Mouse (Mus musculus) hindbrain, embryonic 10.5 days (tissue): ENCODE measurements at regions not wholly inside any gene's neighbourhood (a gene's known extent, or its start where the extent isn't known, plus 50 kb on each side); places are given as distances from the start of the nearest gene placed in this dataset.

Experiments
- DNase-seq: peaks from one replicate; pipeline ENCODE4 v3.0.0-alpha.2; 2017; ENCODE audit warnings: low spot score
- H3K27ac ChIP-seq: fragments of 300-500 bp; sonication (generic); 2 replicates; pipeline ENCODE4 v1.5.1; 2016; ENCODE audit warnings: mild to moderate bottlenecking, moderate library complexity
- H3K27me3 ChIP-seq: fragments of 300-500 bp; sonication (generic); 2 replicates; pipeline ENCODE4 v1.6.1; 2016; ENCODE audit warnings: mild to moderate bottlenecking; ENCODE audit not compliant: poor library complexity, insufficient read depth, severe bottlenecking
- H3K36me3 ChIP-seq: fragments of 300-500 bp; sonication (generic); 2 replicates; pipeline ENCODE4 v1.6.1; 2016; ENCODE audit warnings: mild to moderate bottlenecking, moderate library complexity
- H3K4me1 ChIP-seq: fragments of 300-500 bp; sonication (generic); replicated peaks from 2 replicates; pipeline ENCODE4 v1.6.1; 2016; ENCODE audit warnings: mild to moderate bottlenecking
- H3K4me3 ChIP-seq: fragments of 300-500 bp; sonication (generic); 2 replicates; pipeline ENCODE4 v1.5.1; 2016; ENCODE audit warnings: mild to moderate bottlenecking, moderate library complexity
- H3K9me3 ChIP-seq: fragments of 300-500 bp; sonication (generic); 2 replicates; pipeline ENCODE4 v1.6.1; 2016; ENCODE audit warnings: mild to moderate bottlenecking, moderate library complexity
- WGBS: fragments of 180-500 bp; shearing (Covaris S2); methylation state at CpG from one replicate; pipeline ENCODE4 v1.1.7; 2016; 5-methylcytosine and 5-hydroxymethylcytosine counted together

DNA sequence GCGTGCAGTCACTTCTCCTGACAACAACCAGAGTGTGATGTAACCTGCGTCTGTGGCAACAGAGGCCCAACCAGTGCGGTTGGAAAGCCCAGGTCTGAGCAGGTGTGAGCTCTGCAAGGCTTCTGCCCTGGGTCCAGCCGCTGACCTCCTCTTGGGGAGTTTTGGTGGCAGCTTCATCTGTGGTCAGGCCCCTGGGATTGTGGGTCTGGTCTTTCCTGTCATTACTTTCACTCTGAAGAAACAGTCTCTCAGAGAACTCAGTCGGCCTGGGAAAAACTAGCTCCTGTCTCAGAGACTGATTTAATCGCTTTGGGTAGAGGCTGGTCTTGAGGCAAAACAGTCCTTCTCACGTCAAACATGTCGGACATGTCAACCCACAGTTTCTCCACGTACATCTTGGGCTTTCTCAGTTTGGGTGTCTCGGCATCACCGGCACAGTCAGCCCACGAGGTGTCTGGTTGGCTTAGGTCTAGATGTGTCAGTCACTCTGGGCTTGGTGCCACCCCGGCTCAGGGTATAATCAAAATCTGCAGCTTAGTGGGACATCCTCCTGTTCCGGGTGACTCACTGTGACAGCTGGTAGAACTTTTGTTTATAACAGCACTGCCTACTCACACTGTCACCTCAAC is 195.0 kb upstream of the Cxcr4 start:
- Histone ChIP-seq H3K4me1 (peaks cover 13% of the 10 kb centered on the region; the same call in 1 of the 2 replicates), H3K27ac (no peak overlapping the region), H3K27me3 (no peaks in the 10 kb centered on the region; the same call in 1 of the 2 replicates), H3K9me3 (no peaks in the 10 kb centered on the region), H3K4me3 (no peak overlapping the region), H3K36me3 (no peaks in the 10 kb centered on the region)
- no peak for DNase-seq
- 88% methylated on average over 14 of the region's 14 CpGs for WGBS

DNA sequence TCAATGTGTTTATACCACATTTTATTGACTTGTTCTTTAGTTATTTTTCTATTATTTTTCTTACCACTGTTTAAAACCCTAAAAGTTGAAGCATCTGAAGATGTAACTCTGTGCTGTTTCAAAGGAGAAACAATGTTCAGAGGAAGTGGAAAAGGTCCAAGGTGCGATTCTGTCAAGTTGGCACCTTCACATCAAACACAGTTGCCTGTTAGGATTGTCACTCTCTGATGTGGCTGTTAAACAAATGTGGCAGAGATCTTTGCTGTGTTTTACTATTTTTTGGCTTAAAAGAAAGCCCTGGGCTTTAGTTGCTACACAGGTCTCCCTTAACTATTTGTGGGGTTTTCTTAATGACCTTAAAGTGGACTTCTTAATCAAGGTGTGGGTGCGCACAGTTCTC is 190.2 kb upstream of the Cxcr4 start:
- DNase-seq = no peak

DNA sequence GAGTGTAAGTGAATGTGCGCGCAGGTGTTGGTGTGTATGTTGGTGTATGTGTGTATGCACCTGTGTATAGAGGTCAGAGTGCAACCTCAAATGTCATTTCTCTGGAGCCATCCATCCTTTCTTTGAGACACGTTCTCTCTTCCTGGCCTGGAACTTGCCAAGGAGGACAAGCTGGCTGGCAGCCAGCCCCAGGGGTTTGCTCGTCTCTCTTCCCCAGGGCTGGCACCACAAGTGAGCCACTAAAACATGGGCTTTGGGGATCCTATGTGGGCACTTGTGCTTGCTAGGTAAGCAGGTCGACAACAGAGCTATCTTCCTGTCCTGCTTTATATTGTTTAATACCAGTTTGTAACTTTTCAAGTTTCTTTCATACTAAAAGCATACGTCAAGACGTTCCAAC is 189.8 kb upstream of the Cxcr4 start:
- Histone ChIP-seq H3K4me3 (no peak overlapping the region), H3K9me3 (no peaks in the 10 kb centered on the region), H3K4me1 (no peaks in the 10 kb centered on the region), H3K27ac (no peak overlapping the region), H3K27me3 (no peaks in the 10 kb centered on the region; the same call in 1 of the 2 replicates), H3K36me3 (no peaks in the 10 kb centered on the region)
- WGBS = 85% methylated on average over 7 of the region's 7 CpGs
- no peak for DNase-seq

More for the DNA sequence above, 190.2 kb upstream of the Cxcr4 start:
- Histone ChIP-seq H3K4me1 (no peaks in the 10 kb centered on the region), H3K27ac (no peak overlapping the region), H3K27me3 (no peaks in the 10 kb centered on the region; the same call in 1 of the 2 replicates), H3K4me3 (no peak overlapping the region), H3K9me3 (no peaks in the 10 kb centered on the region), H3K36me3 (no peaks in the 10 kb centered on the region)
- WGBS = 95% methylated on average over 2 of the region's 2 CpGs

DNA sequence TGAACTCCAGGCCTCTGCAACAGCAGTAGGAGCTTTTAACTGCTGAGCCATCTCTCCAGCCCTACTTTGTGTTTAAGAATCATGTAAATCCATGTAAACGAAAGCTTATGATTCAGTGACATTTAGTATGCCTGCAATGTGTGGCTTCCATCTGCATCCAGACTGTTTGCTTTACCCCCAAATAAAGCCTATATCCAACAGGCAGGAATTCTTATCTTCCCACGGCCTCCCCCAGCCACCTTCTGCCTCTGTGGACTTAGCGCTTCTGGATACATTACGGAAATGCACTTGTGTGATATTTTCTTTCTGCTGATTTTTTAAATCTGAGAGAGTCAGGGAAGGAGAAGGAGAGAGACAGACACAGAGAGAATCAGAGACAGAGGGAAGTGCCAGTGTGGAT is 189.2 kb upstream of the Cxcr4 start:
- no peaks in the 10 kb centered on the region for H3K9me3 ChIP-seq
- H3K4me3 ChIP-seq = no peak overlapping the region
- H3K36me3 ChIP-seq = no peaks in the 10 kb centered on the region
- no peaks in the 10 kb centered on the region; the same call in 1 of the 2 replicates for H3K27me3 ChIP-seq
- no peak overlapping the region for H3K27ac ChIP-seq
- no peaks in the 10 kb centered on the region for H3K4me1 ChIP-seq
- 92% methylated on average over 4 of the region's 4 CpGs for WGBS
- no peak for DNase-seq

DNA sequence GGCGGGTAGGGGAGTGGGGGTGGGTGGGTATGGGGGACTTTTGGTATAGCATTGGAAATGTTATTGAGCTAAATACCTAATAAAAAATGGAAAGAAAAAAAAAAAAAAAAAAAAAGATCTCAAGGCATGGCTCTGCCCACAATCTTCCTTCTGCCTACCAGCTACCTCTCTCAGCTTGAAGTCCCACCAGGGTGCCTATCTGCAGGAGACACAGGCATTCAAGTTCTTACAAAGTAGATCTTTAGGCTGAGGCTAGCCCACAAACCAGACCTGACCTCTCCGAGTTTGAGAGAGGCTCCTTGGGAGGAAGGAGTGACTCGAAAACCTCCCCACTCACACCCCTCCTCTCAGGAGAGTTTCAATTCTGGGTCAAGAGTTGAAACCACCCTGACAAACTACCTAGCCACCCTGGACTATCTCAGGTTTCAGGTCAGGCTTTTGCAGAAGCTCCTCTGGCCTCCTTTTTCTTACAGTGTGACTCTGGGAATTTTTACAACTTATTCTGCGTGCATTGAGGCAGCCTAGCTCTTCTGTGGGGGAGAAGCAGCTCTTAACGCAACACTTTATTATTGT is 187.6 kb upstream of the Cxcr4 start:
- H3K9me3 ChIP-seq = no peaks in the 10 kb centered on the region
- H3K36me3 ChIP-seq = no peaks in the 10 kb centered on the region
- 88% methylated on average over 5 of the region's 5 CpGs for WGBS
- H3K4me1 ChIP-seq = no peaks in the 10 kb centered on the region
- no peaks in the 10 kb centered on the region; the same call in 1 of the 2 replicates for H3K27me3 ChIP-seq
- no peak for DNase-seq
- H3K27ac ChIP-seq = no peak overlapping the region
- no peak overlapping the region for H3K4me3 ChIP-seq

DNA sequence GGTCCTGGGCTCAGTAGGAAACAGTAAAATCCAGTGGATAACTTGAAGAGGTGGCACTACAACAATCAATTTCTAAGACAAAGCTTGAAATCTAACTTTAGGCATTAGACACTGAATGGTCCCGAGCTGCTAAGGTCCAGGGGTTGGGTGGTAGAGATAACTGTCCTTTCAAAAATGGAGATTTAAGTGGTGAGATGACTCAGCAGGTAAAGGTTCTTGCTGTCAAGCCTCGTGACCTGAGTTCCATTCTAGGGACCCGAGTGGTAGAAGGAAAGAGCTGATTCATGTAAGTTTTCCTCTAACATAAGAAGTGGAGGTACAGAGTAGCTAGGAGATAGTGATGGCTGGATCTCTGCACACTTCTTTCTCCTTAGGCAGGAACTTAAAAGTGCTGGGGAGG is 180.3 kb upstream of the Cxcr4 start:
- H3K9me3 ChIP-seq = no peaks in the 10 kb centered on the region
- H3K27me3 ChIP-seq = no peaks in the 10 kb centered on the region
- DNase-seq = no peak
- no peak overlapping the region for H3K27ac ChIP-seq
- WGBS = 90% methylated on average over 3 of the region's 3 CpGs
- H3K36me3 ChIP-seq = no peaks in the 10 kb centered on the region
- H3K4me1 ChIP-seq = no peaks in the 10 kb centered on the region
- no peak overlapping the region for H3K4me3 ChIP-seq

DNA sequence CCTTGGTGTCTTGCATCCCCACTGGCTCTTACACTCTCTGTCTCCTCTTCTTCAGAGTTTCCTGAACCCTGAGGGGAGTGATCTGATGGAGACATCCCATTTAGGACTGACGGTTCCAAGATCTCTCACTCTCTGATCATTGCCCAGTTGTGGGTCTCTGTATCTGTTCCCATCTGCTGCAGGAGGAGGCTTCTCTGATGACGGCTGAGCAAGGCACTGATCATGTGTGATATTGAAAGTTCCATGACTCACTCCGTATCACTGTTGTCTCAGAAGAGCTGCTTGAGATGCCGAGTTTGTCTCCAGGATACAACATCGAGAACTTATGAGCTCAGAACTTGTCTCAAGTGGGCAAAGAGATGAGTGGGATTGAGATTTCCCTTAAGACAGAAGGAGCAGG is 178.7 kb upstream of the Cxcr4 start:
- Histone ChIP-seq H3K9me3 (no peaks in the 10 kb centered on the region), H3K27me3 (no peaks in the 10 kb centered on the region), H3K27ac (no peak overlapping the region), H3K36me3 (no peaks in the 10 kb centered on the region), H3K4me1 (peaks cover 2% of the 10 kb centered on the region; the same call in 1 of the 2 replicates), H3K4me3 (no peak overlapping the region)
- no peak for DNase-seq
- WGBS = 92% methylated on average over 5 of the region's 5 CpGs

DNA sequence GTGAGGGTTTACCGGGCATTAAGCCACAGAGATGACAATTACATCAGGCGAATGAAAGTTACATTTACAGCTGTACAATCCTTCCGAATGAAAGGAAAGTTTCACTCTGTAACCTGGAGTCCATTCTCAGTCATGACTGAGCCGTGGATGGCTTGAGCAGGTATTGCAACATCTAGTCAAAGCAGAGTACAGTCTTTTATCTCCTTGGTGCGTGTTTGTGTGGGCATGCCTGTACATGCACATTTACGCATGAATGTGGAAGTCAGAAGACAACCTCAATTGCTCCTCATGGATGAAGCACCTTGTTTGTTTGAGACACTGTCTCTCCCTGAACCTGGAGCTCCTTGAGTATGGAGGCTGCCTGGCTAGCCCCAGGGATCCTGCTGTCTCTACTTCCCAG is 175.9 kb upstream of the Cxcr4 start:
- WGBS = 93% methylated on average over 6 of the region's 6 CpGs
- no peak overlapping the region for H3K27ac ChIP-seq

DNA sequence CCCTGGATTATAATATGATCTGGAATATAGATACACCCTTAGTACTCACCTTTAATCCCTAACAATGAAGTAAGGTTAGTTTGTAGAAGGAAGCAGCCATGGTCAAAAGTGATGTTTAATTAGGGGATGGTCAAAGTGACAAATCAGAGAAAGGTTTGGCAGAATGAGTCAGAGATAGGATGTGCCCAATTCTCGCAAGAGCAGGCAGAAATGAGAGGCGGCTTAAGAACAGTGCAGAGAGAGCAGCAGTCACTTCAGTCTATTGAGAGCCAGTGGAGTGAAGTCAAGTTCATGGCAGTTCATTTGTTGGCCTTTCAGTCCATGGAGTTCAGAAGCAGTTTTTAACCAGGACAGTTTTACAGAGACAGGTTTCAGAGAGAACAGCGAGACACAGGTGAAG is 175.3 kb upstream of the Cxcr4 start:
- Histone ChIP-seq H3K27me3 (no peaks in the 10 kb centered on the region), H3K36me3 (no peaks in the 10 kb centered on the region), H3K4me3 (no peak overlapping the region), H3K9me3 (no peaks in the 10 kb centered on the region), H3K4me1 (peaks cover 2% of the 10 kb centered on the region; the same call in 1 of the 2 replicates), H3K27ac (no peak overlapping the region)
- 90% methylated on average over 3 of the region's 3 CpGs for WGBS
- DNase-seq = no peak

More for the DNA sequence above, 175.9 kb upstream of the Cxcr4 start:
- Histone ChIP-seq H3K4me3 (no peak overlapping the region), H3K4me1 (peaks cover 2% of the 10 kb centered on the region; the same call in 1 of the 2 replicates), H3K9me3 (no peaks in the 10 kb centered on the region), H3K36me3 (no peaks in the 10 kb centered on the region), H3K27me3 (no peaks in the 10 kb centered on the region)
- no peak for DNase-seq

DNA sequence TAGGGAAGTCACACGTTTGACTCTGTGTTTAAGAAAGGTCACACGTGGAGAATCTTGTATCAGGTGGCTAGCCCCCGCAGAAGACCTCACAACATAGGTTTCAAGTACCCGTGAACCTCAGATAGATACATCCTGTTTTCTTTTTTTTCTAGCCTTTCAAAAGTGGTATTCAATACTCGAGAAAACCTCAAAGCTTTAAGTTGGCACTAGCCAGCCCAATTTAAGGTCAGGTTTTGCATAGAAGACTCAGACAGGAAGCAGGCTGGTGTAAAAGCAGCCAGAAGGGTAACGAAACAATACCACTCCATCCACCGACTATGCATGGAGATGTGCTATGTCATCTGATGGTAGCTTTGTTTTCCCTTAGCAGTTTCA is 174.8 kb upstream of the Cxcr4 start:
- no peaks in the 10 kb centered on the region for H3K36me3 ChIP-seq
- no peak for DNase-seq
- no peak overlapping the region for H3K4me3 ChIP-seq
- 90% methylated on average over 7 of the region's 7 CpGs for WGBS
- no peaks in the 10 kb centered on the region for H3K9me3 ChIP-seq
- no peak overlapping the region for H3K27ac ChIP-seq
- H3K27me3 ChIP-seq = no peaks in the 10 kb centered on the region
- H3K4me1 ChIP-seq = peaks cover 2% of the 10 kb centered on the region; the same call in 1 of the 2 replicates

DNA sequence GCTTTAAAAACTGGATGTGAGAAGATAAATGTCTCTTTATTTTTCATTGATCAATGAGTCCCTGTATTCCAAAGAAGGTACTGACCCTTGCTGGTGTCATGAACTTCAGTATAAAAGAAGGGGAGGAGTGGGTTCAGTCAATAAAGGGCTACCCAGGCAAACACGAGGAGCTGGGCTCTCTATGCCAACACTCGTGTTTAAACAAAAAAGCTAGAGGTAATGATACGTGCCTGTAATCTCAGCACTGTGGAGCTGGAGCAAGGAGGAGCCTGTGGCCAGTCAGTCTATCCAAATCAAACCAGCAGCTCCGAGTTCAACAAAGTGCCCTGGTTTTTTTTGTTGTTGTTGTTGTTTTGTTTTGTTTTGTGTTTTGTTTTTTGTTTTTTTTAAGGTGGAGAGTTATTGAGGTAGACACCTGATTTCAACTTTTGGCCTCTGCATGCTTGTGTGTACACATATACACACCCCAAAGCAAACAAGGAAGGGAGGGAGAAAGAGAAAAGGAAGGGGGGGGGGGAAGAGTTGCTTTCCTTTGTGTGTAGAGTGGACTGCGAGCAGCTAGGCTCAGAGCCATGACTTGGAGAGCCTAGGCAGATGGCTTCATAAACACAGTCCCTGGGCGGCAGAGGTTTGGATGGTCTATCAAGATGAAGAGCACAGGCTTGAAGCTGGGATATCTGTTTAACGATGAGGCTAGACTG is 174.2 kb upstream of the Cxcr4 start:
- DNase-seq = no peak

DNA sequence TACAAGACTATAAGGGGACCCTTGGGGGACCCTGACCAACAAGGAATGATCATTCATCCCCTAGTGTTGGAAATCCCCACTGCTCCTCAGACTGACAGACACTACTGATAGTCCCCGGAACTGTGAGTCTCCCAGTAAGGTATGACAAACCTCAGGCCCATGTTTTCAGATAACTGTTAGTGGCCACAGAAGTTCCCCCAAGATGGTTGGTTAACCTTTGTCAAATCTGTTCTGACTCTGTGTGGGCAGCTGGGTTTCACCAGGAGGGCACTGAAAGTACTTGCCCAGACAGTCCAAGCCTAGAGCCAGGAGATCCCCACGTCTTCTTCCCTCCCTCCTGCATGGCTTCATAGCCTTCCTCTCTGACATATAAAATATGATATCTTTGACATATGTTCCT is 173.5 kb upstream of the Cxcr4 start:
- H3K27ac ChIP-seq = no peak overlapping the region
- 86% methylated on average over 2 of the region's 2 CpGs for WGBS
- H3K4me1 ChIP-seq = peaks cover 2% of the 10 kb centered on the region; the same call in 1 of the 2 replicates
- no peak for DNase-seq
- H3K9me3 ChIP-seq = no peaks in the 10 kb centered on the region
- H3K36me3 ChIP-seq = no peaks in the 10 kb centered on the region
- no peaks in the 10 kb centered on the region for H3K27me3 ChIP-seq
- no peak overlapping the region for H3K4me3 ChIP-seq

More for the DNA sequence above, 174.2 kb upstream of the Cxcr4 start:
- Histone ChIP-seq H3K4me1 (peaks cover 2% of the 10 kb centered on the region; the same call in 1 of the 2 replicates), H3K9me3 (no peaks in the 10 kb centered on the region), H3K36me3 (no peaks in the 10 kb centered on the region), H3K4me3 (no peak overlapping the region), H3K27ac (no peak overlapping the region), H3K27me3 (no peaks in the 10 kb centered on the region)
- 64% methylated on average over 7 of the region's 7 CpGs for WGBS

DNA sequence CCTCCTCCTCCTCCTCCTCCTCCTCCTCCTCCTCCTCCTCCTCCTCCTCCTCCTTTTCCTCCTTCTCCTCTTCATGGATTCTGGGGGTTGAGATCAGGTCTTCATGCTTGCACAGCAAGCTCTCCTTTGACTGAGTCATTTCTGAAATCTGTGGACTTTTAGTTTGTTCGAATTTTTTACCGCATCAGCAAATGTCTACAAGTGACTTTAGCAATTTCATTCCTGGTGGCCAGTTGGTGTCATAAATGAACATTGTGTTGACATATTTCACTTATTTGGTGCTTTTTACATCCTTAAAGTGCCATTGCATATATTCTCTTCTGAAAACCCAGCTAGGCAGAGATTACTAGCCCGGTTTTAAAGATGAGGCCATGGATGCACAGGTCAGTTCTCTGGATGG is 173.0 kb upstream of the Cxcr4 start:
- Histone ChIP-seq H3K9me3 (no peaks in the 10 kb centered on the region), H3K36me3 (no peaks in the 10 kb centered on the region), H3K4me3 (no peak overlapping the region), H3K27me3 (no peaks in the 10 kb centered on the region), H3K27ac (no peak overlapping the region), H3K4me1 (peaks cover 2% of the 10 kb centered on the region; the same call in 1 of the 2 replicates)
- no peak for DNase-seq
- WGBS = 92% methylated on average over 3 of the region's 3 CpGs
